Mouse (Mus musculus) spleen, adult 2 months (tissue): ENCODE results near the gene Psmb1. TPM values are rescaled to one million over a fixed set of nuclear protein-coding genes. Genes with fewer than 3 reads are reported as not detected.

Source experiments
- DNase-seq, 2 experiments: peaks; one replicate each; pipeline versions ENCODE4 v3.0.0 to v3.0.0-alpha.2; 2012 to 2021; ENCODE audit warnings: low spot score in 2 of 2, low read depth in 1 of 2
- H3K27ac ChIP-seq: fragments of 200-500 bp; 2 replicates; pipeline ENCODE4 v1.5.1; 2012; ENCODE audit warnings: low read length, inconsistent platforms; ENCODE audit not compliant: insufficient read depth
- H3K27me3 ChIP-seq: fragments of 200-500 bp; 2 replicates; pipeline ENCODE4 v1.6.1; 2012; ENCODE audit warnings: mild to moderate bottlenecking, moderate library complexity, low read length, inconsistent platforms; ENCODE audit not compliant: control insufficient read depth, insufficient read depth
- H3K36me3 ChIP-seq: fragments of 200-500 bp; 2 replicates; pipeline ENCODE4 v1.6.1; 2012; ENCODE audit warnings: mild to moderate bottlenecking, low read length, inconsistent platforms; ENCODE audit not compliant: control insufficient read depth, insufficient read depth
- H3K4me1 ChIP-seq: fragments of 200-500 bp; 2 replicates; pipeline ENCODE4 v1.6.1; 2011; ENCODE audit warnings: inconsistent platforms; ENCODE audit not compliant: control insufficient read depth, insufficient read depth, insufficient read length
- H3K4me3 ChIP-seq: fragments of 200-500 bp; 2 replicates; pipeline ENCODE4 v1.5.1; 2011; ENCODE audit warnings: mild to moderate bottlenecking, inconsistent platforms; ENCODE audit not compliant: insufficient read depth, insufficient read length; ENCODE audit errors: extremely low read depth
- CTCF ChIP-seq: fragments of 200-500 bp; IDR thresholded peaks from 2 replicates; pipeline ENCODE4 v1.5.1; 2011; ENCODE audit warnings: mild to moderate bottlenecking, inconsistent platforms; ENCODE audit not compliant: insufficient read depth, insufficient read length, insufficient replicate concordance; ENCODE audit errors: extremely low read depth
- POLR2A ChIP-seq: fragments of 200-500 bp; IDR thresholded peaks from 2 replicates; pipeline ENCODE4 v1.6.1; 2011; ENCODE audit warnings: low read depth, low read length, inconsistent platforms
- WGBS: fragments of 180-500 bp; shearing (Covaris S2); methylation state at CpG from one replicate; pipeline ENCODE4 v1.1.7; 2018; 5-methylcytosine and 5-hydroxymethylcytosine counted together
- polyA plus RNA-seq: library from polyadenylated mRNA; depleted of rRNA; stranded (reverse); fragments of >200 nt; gene quantifications from 2 replicates; pipeline ENCODE4 v1.2.3, GENCODE M21; 2012

Psmb1 gene
- polyA plus RNA-seq, 1 experiment = 38.3 TPM

DNA sequence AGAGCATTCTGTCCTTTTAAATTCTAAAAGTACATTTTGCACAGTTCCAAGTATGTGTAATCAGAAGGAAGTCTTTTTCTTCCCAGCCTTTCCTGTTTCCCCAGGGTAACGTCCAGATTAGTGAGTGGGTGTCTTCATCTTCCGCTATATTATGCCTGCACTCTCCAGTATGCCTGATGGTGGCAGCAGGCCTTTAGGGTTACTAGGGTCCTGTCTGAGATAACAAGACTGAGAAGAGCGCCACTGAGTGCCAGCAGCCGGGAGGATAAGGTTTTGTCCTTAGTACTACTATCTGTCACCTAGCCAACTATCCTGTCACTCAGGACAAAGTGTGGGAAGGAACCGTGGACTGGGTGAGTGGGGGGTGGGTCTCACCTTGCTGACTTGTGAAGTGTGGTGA lies 18.2 kb upstream of the Psmb1 start:
- 77% methylated on average over 5 of the region's 5 CpGs for WGBS
- Histone ChIP-seq H3K27me3 (no peaks in the 10 kb centered on the region), H3K4me3 (no peak overlapping the region), H3K36me3 (peaks cover 48% of the 10 kb centered on the region), H3K27ac (no peak overlapping the region), H3K4me1 (no peaks in the 10 kb centered on the region)
- no peak for DNase-seq
- TF ChIP-seq CTCF = no peak
- no peak for TF ChIP-seq POLR2A

DNA sequence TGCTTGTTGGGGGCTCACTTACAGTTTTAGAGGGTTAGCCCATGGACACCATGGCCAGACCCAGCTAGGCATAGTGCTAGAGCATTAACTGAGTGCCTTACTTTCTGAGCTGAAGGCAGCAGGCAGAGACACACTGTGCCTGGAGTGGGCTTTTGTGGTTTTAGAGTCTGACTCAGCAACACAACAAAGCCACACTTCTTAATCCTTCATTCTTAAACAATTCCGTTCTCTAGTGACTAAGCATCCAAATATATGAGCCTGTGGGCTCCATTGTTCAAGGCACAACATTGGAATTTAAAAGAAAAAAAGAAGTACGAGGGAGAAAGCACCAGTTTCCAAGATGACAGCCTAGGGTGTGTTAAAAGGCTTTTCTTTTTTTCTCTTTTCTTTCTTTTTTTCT lies 11.1 kb upstream of the Psmb1 start:
- 93% methylated on average over 2 of the region's 2 CpGs for WGBS
- no peaks in the 10 kb centered on the region for H3K27me3 ChIP-seq
- TF ChIP-seq CTCF = no peak
- no peak for TF ChIP-seq POLR2A
- peaks cover 40% of the 10 kb centered on the region for H3K36me3 ChIP-seq
- DNase-seq = no peak
- H3K4me1 ChIP-seq = no peaks in the 10 kb centered on the region
- no peak overlapping the region for H3K27ac ChIP-seq
- no peak overlapping the region for H3K4me3 ChIP-seq

DNA sequence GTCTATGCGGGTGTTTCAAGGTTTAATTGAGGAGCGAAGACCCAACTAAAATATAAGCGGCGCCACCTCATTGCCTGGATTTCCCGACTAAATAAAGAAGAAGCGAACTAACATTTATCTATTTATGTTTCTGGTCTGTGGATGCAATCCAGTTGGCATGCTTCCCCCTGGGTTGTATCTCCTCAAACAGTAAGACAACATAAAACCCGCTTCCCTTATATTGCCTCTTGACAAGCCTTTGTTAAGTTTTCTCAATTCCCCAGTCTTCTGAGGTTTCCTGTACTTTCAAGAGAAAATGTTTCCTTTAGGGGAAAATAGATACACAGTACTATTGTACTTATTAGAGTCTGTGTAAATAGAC lies 818 bp downstream of the Psmb1 start:
- Histone ChIP-seq H3K27me3 (no peaks in the 10 kb centered on the region), H3K4me1 (peaks cover 7% of the 10 kb centered on the region), H3K36me3 (peaks cover 4% of the 10 kb centered on the region; the same call in 1 of the 2 replicates), H3K4me3 (no peak overlapping the region), H3K27ac (no peak overlapping the region)
- WGBS = 61% methylated on average over 7 of the region's 7 CpGs
- no peak for DNase-seq
- TF ChIP-seq CTCF (no peak), POLR2A (no peak)

DNA sequence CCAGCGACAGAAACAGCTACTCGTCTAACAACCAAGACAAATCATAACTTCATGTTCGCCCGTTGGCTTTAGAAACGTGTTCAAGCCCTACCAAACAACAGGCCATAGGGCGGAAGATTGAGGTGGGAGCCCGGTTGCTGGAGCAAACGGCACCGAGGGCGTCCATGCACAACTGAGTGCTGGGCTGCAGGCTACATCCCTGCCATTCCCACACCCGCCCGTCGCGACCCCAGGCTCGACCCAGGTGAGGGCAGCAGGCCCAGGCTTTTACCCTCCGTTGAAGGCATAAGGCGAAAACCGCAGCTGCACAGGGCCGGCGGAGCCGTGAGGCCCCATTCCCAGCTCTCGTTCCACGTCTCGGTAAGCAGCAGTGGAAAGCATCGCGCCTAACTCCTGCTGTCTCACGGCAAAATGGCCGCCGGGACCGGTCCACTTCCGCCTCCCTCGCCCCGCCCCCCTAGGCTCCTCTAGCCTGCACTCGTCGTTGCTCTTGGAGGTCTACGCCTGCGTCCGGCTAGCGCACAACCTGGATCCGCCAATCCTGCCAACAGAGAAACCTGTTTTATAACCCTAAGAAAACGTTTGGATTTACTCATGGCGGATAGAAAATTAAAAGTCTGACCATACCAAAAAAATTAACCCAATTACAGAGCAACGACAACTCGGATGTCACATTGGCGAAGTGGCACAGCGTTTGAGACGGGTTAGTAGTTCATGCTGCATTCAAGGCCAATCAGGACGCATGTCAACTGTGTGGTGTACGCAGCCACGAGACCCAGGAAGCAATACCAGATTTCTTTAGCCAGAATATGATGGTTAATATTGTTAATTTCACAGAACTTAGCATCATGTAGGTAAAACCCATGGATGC lies 1.4 kb downstream of the Psmb1 start:
- TF ChIP-seq POLR2A (peak; percentile 45; the same call in 1 of the 2 replicates), CTCF (no peak)
- H3K36me3 ChIP-seq = peaks cover 7% of the 10 kb centered on the region
- H3K4me3 ChIP-seq = peak overlapping the region; percentile 91
- H3K27me3 ChIP-seq = no peaks in the 10 kb centered on the region
- DNase-seq = peak; percentile 81 to 93
- 1% methylated on average over 50 of the region's 50 CpGs for WGBS
- H3K4me1 ChIP-seq = peaks cover 7% of the 10 kb centered on the region
- peak overlapping the region; percentile 88 for H3K27ac ChIP-seq

DNA sequence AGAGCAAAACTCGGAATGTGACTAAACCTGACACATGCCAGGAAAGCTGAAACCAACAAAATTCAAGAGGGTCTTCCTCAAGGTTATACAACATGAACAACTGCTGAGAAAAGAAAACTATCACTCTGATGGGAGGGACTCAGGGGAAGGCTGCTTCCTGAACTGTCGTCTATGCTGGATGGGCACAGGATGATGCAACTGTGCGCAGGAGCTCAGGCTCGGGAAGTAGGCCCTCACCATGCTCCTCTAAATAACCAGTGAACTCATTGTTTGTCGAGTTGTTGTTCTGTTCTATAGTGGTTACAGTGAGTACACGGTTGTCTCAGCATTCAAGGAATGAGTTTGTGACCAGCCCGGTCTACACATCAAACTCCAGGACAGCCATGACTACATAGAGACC lies 9.0 kb downstream of the Psmb1 start:
- Histone ChIP-seq H3K27me3 (no peaks in the 10 kb centered on the region), H3K27ac (no peak overlapping the region), H3K4me3 (no peak overlapping the region), H3K4me1 (no peaks in the 10 kb centered on the region), H3K36me3 (peaks cover 30% of the 10 kb centered on the region)
- TF ChIP-seq POLR2A (no peak), CTCF (no peak)
- 87% methylated on average over 7 of the region's 7 CpGs for WGBS
- no peak for DNase-seq

DNA sequence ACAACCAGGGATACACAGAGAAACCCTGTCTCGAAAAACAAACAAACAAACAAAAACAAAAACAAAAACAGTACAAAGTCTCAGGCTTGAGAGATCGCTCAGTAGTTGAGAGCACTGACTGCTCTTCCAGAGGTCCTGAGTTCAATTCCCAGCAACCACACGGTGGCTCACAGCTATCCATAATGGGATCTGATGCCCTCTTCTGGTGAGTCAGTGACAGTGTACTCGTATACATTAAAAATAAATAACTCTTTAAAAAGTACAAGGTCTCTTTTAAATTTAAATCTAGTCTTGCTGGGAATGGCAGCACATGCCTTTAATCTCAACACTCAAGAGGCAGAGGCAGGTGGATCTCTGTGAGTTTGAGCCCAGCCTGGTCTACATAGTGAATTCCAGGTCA lies 26.9 kb downstream of the Psmb1 start:
- H3K4me1 ChIP-seq = no peaks in the 10 kb centered on the region
- TF ChIP-seq POLR2A (no peak), CTCF (no peak)
- 84% methylated on average over 4 of the region's 4 CpGs for WGBS
- no peak overlapping the region for H3K4me3 ChIP-seq
- DNase-seq = no peak
- no peak overlapping the region for H3K27ac ChIP-seq
- no peaks in the 10 kb centered on the region for H3K27me3 ChIP-seq
- H3K36me3 ChIP-seq = peaks cover 46% of the 10 kb centered on the region

DNA sequence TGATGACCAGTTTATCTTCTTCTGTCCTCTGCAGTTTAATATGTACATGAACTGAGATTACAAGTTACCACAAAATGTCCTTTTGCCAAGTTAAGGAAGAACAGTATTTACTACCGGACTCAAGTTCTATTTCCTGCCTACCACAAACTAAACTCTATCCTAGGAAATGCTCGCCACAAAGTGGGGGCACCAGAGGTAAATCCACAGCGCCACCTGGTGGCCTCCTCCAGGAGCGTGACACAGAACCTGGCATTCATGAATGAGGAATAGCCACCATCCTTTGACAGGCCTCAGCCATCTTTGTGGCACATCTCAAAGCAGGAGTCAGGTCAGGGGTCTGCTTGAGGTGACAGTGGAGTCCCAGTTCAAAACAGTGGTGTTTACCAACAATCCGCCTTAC lies 31.9 kb downstream of the Psmb1 start:
- peak; percentile 12 to 44 for DNase-seq
- H3K27me3 ChIP-seq = no peaks in the 10 kb centered on the region
- TF ChIP-seq POLR2A = no peak
- peak; percentile 88; the same call in 1 of the 2 replicates for TF ChIP-seq CTCF
- H3K4me1 ChIP-seq = no peaks in the 10 kb centered on the region
- 22% methylated on average over 5 of the region's 5 CpGs for WGBS
- peaks cover 10% of the 10 kb centered on the region for H3K36me3 ChIP-seq
- H3K4me3 ChIP-seq = no peak overlapping the region
- no peak overlapping the region for H3K27ac ChIP-seq
